Mouse (Mus musculus) testis, adult 2 months (tissue): Measurements from ENCODE around the gene Hoxd9.

ENCODE experiments used
- CTCF ChIP-seq: fragments of 200-500 bp; IDR thresholded peaks from 2 replicates; pipeline ENCODE4 v1.5.1; 2012; ENCODE audit warnings: low read depth, mild to moderate bottlenecking, inconsistent platforms, low read length, moderate library complexity; ENCODE audit not compliant: control insufficient read depth, insufficient read depth, insufficient replicate concordance
- POLR2A ChIP-seq: fragments of 200-500 bp; IDR thresholded peaks from 2 replicates; pipeline ENCODE4 v1.6.1; 2012; ENCODE audit warnings: low read depth, mild to moderate bottlenecking, inconsistent platforms, low read length, moderate library complexity; ENCODE audit not compliant: control insufficient read depth

GRCm38 (mm10) chr2:74677106-74677505 is 20.4 kb upstream of the Hoxd9 start:
- TF ChIP-seq CTCF (no peak), POLR2A (no peak)
